Comparison of ENCODE assay signal across 8 mouse cellular contexts in genomic region chr9:48481214-48482134, GRCm38 (mm10). TPM values are rescaled to one million over a fixed set of nuclear protein-coding genes. Genes with fewer than 3 reads are reported as not detected.
A peak's percentile ranks its signal among the peaks of the same experiment; 100 is the strongest.
DNase-seq lines count a peak whose midpoint lies in the region; ATAC-seq lines count a peak whose summit lies in the region.

No protein-coding gene starts in this region.

- peak overlapping the region; percentile 66 for H3K4me3 ChIP-seq in kidney, embryonic 15.5 days (replicated peaks)
- H3K4me3 ChIP-seq in hindbrain, embryonic 15.5 days: peak overlapping the region; percentile 83
- peak overlapping the region; percentile 83 for H3K4me3 ChIP-seq in midbrain, embryonic 10.5 days

- H3K9ac ChIP-seq in kidney, embryonic 15.5 days: peak overlapping the region; percentile 25
- H3K9ac ChIP-seq in hindbrain, embryonic 15.5 days: 0 out of 2 replicates have a peak overlapping the region, but pooled peaks have one; percentile 2

- 27% methylated on average over 20 of the region's 20 CpGs for WGBS in kidney, embryonic 15.5 days
- WGBS in hindbrain, embryonic 15.5 days: 39% methylated on average over 20 of the region's 20 CpGs
- 42% methylated on average over 20 of the region's 20 CpGs for WGBS in midbrain, embryonic 10.5 days

- H3K4me2 ChIP-seq in kidney, embryonic 15.5 days: peak overlapping the region; percentile 84
- peak overlapping the region; percentile 87 for H3K4me2 ChIP-seq in hindbrain, embryonic 15.5 days

- no peak overlapping the region for H3K27ac ChIP-seq in kidney, embryonic 15.5 days
- no peak overlapping the region for H3K27ac ChIP-seq in hindbrain, embryonic 15.5 days (replicated peaks)
- no peak overlapping the region for H3K27ac ChIP-seq in midbrain, embryonic 10.5 days (replicated peaks)

- intact Hi-C loops in left cerebral cortex, postnatal 14 days (cut with DNase I): loop anchor here (2.0 kb wide), 1 partner anchor 13 kb away; the partner anchor contains the start of genes Gm5617 and Rbm7

- no peak for DNase-seq in kidney, postnatal 10 days
- peak; percentile 24 for DNase-seq in embryo, embryonic 11 days
- DNase-seq in midbrain, embryonic 10.5 days (ENCODE audit: low spot score): peak; percentile 14
- no peak for DNase-seq in spleen, postnatal 10 days (ENCODE audit: low spot score in 2 of 2)
- no peak for DNase-seq in left cerebral cortex, postnatal 14 days (ENCODE audit: low spot score in 2 of 2)
- no peak for DNase-seq in gastrocnemius, adult 8-10 months (ENCODE audit: low spot score in 2 of 2)

- ATAC-seq in kidney, embryonic 15.5 days (replicated peaks; ENCODE audit: low FRiP score): no peak
- no peak for ATAC-seq in hindbrain, embryonic 15.5 days (ENCODE audit: low FRiP score, low read depth)

- peaks cover 12% of the 10 kb centered on the region for H3K4me1 ChIP-seq in kidney, embryonic 15.5 days
- H3K4me1 ChIP-seq in hindbrain, embryonic 15.5 days (replicated peaks): peaks cover 11% of the 10 kb centered on the region
- H3K4me1 ChIP-seq in midbrain, embryonic 10.5 days: peaks cover 14% of the 10 kb centered on the region

- H3K27me3 ChIP-seq in kidney, embryonic 15.5 days: no peaks in the 10 kb centered on the region
- H3K27me3 ChIP-seq in hindbrain, embryonic 15.5 days: 0 out of 2 replicates have a peak, but pooled peaks cover 3% of the 10 kb centered on the region
- peaks cover 5% of the 10 kb centered on the region; the same call in 1 of the 2 replicates for H3K27me3 ChIP-seq in midbrain, embryonic 10.5 days (ENCODE audit: low read depth, poor library complexity, severe bottlenecking)

- no peaks in the 10 kb centered on the region for H3K9me3 ChIP-seq in kidney, embryonic 15.5 days (replicated peaks)
- no peaks in the 10 kb centered on the region for H3K9me3 ChIP-seq in hindbrain, embryonic 15.5 days
- H3K9me3 ChIP-seq in midbrain, embryonic 10.5 days (replicated peaks): no peaks in the 10 kb centered on the region

- peaks cover 17% of the 10 kb centered on the region for H3K36me3 ChIP-seq in kidney, embryonic 15.5 days
- 0 out of 2 replicates have a peak, but pooled peaks cover under 1% of the 10 kb centered on the region for H3K36me3 ChIP-seq in hindbrain, embryonic 15.5 days
- H3K36me3 ChIP-seq in midbrain, embryonic 10.5 days: peaks cover 29% of the 10 kb centered on the region

RNA-seq across cellular contexts. Expression of gene Rexo2, which starts 1.1 kb away (rescaled TPM):
- polyA plus RNA-seq in kidney, embryonic 15.5 days (2015; fragmentation: Nextera tagmentation; extraction: Ambion mirVana): 116 TPM in 2 replicates
- 110 and 118 TPM in 2 replicates for polyA plus RNA-seq in hindbrain, embryonic 15.5 days (2015; fragmentation: Nextera tagmentation; extraction: Ambion mirVana)
- 95.2 and 110 TPM in 2 replicates for polyA plus RNA-seq in midbrain, embryonic 10.5 days (2016; fragmentation: Nextera tagmentation; extraction: Ambion mirVana)
- 100 to 1,000 TPM; 102 to 108 TPM for total RNA-seq in left cerebral cortex, postnatal 14 days (2021)
- total RNA-seq in gastrocnemius, adult 8-10 months (2022): 10 to 100 TPM; 69.5 to 78.3 (median 73.0) TPM

RNA-seq across cellular contexts. Expression of gene Rbm7, which starts 13.6 kb away (rescaled TPM):
- 119 and 125 TPM in 2 replicates for polyA plus RNA-seq in kidney, embryonic 15.5 days (2015; fragmentation: Nextera tagmentation; extraction: Ambion mirVana)
- 71.4 and 72.5 TPM in 2 replicates for polyA plus RNA-seq in hindbrain, embryonic 15.5 days (2015; fragmentation: Nextera tagmentation; extraction: Ambion mirVana)
- polyA plus RNA-seq in midbrain, embryonic 10.5 days (2016; fragmentation: Nextera tagmentation; extraction: Ambion mirVana): 106 and 112 TPM in 2 replicates
- total RNA-seq in left cerebral cortex, postnatal 14 days (2021): 10 to 100 TPM; 32.1 to 35.9 TPM
- 10 to 100 TPM; 11.9 to 15.8 (median 13.6) TPM for total RNA-seq in gastrocnemius, adult 8-10 months (2022)

RNA-seq across cellular contexts. Expression of gene Gm5617, which starts 13.8 kb away (rescaled TPM):
- polyA plus RNA-seq in kidney, embryonic 15.5 days (2015; fragmentation: Nextera tagmentation; extraction: Ambion mirVana): 33.7 and 38.8 TPM in 2 replicates
- polyA plus RNA-seq in hindbrain, embryonic 15.5 days (2015; fragmentation: Nextera tagmentation; extraction: Ambion mirVana): 23.8 and 26.4 TPM in 2 replicates
- 34.1 and 36.7 TPM in 2 replicates for polyA plus RNA-seq in midbrain, embryonic 10.5 days (2016; fragmentation: Nextera tagmentation; extraction: Ambion mirVana)
- 10 to 100 TPM in 1 of 2 experiments, 1 to 10 TPM in 1; 9.0 to 11.4 TPM for total RNA-seq in left cerebral cortex, postnatal 14 days (2021)
- 10 to 100 TPM in 1 of 4 experiments, 1 to 10 TPM in 3; 7.8 to 11.7 (median 9.1) TPM for total RNA-seq in gastrocnemius, adult 8-10 months (2022)

Comparison
In these comparisons a context has a peak if more than half of its experiments do, and no peak if none do; other contexts are left out.
1. DNase-seq: peak in embryo, embryonic 11 days (single experiment) and midbrain, embryonic 10.5 days (single experiment); none in kidney, postnatal 10 days (single experiment), spleen, postnatal 10 days (0 of 2), left cerebral cortex, postnatal 14 days (0 of 2) and gastrocnemius, adult 8-10 months (0 of 2).
2. Peak in every context shown above with its lines, with median percentiles within 50 percentile points of each other: H3K4me3 ChIP-seq.